Mouse (Mus musculus) C2C12 (cell line): ENCODE results near the gene Sptbn1.

Experiments
- CEBPB ChIP-seq: IDR thresholded peaks from one replicate; pipeline ENCODE4 v1.6.1; 2011; ENCODE audit warnings: low read depth, mild to moderate bottlenecking, control low read depth, moderate library complexity
- CTCF ChIP-seq: IDR thresholded peaks from one replicate; pipeline ENCODE4 v1.5.1; 2011; ENCODE audit not compliant: control insufficient read depth, insufficient read depth, insufficient read length
- FOSL1 ChIP-seq: IDR thresholded peaks from one replicate; pipeline ENCODE4 v1.8.0; 2011; ENCODE audit warnings: mild to moderate bottlenecking, low read length; ENCODE audit not compliant: poor library complexity, insufficient read depth, severe bottlenecking
- MAX ChIP-seq: IDR thresholded peaks from one replicate; pipeline ENCODE4 v1.6.1; 2011; ENCODE audit warnings: mild to moderate bottlenecking, control low read depth
- MYOD1 ChIP-seq: IDR thresholded peaks from one replicate; pipeline ENCODE4 v1.6.1; 2011; ENCODE audit warnings: low read depth; ENCODE audit not compliant: control insufficient read depth, insufficient read length
- MYOG ChIP-seq: IDR thresholded peaks from one replicate; pipeline ENCODE4 v1.6.1; 2011; ENCODE audit not compliant: control insufficient read depth, insufficient read length; ENCODE audit errors: extremely low read depth
- USF1 ChIP-seq: IDR thresholded peaks from one replicate; pipeline ENCODE4 v1.6.1; 2011; ENCODE audit warnings: low read depth, mild to moderate bottlenecking, control low read depth, moderate library complexity

DNA sequence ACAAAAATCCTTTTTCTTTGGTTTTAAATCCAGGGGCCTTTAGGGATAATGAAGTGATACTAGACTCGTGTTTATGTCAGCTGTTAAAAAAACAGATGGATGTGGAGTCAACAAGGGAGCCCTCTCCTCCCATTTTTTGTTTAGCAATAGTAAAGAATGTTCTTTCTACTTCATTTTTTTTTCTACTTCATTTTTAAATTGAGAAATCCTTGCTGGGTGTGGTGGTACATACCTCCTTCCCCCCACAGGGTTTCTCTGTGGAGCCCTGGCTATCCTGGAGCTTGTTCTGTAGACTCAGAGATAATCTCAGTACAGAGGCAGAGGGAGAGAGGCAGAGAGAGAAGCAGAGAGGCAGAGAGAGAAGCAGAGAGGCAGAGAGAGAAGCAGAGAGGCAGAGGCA lies 133.9 kb downstream of the Sptbn1 start:
- no peak for TF ChIP-seq CTCF
- TF ChIP-seq MYOD1, result no peak
- no peak for TF ChIP-seq CEBPB
- TF ChIP-seq USF1, result no peak
- TF ChIP-seq MYOG, result no peak
- no peak for TF ChIP-seq MAX
- no peak for TF ChIP-seq FOSL1
